Mouse (Mus musculus): Measurements from ENCODE around the gene Celf5.

Gene Celf5

GRCm38 (mm10) chr10:81418216-81419070, 64.1 kb downstream of the Celf5 start:
- CTCF ChIA-PET: interaction anchor here (0.7 kb wide), 1 partner anchor 91 kb away, joined by 3 read pairs; no protein-coding TSS in a partner anchor

GRCm38 (mm10) chr10:81417227-81418215, 65.0 kb downstream of the Celf5 start:
- CTCF ChIA-PET: interaction anchor here (0.5 to 0.7 kb wide), 3 partner anchors 8 to 451 kb away, joined by 3 to 7 read pairs (median 3); no protein-coding TSS in a partner anchor

- CTCF ChIA-PET: interaction anchor here (0.6 to 0.7 kb wide), 2 partner anchors 138 to 450 kb away, joined by 3 to 7 read pairs; no protein-coding TSS in a partner anchor
Measured at GRCm38 (mm10) chr10:81416581-81417226, 65.8 kb downstream of the Celf5 start.

- CTCF ChIA-PET: interaction anchor here (0.6 kb wide), 1 partner anchor 169 kb away, joined by 3 read pairs; no protein-coding TSS in a partner anchor
Measured at GRCm38 (mm10) chr10:81415549-81416310, 66.8 kb downstream of the Celf5 start.

GRCm38 (mm10) chr10:81415146-81415545, 67.4 kb downstream of the Celf5 start:
- CTCF ChIA-PET: interaction anchor here (0.6 kb wide), 1 partner anchor 170 kb away, joined by 3 read pairs; no protein-coding TSS in a partner anchor

- CTCF ChIA-PET: no interaction called here
Measured at GRCm38 (mm10) chr10:81414682-81415081, 67.8 kb downstream of the Celf5 start.

- CTCF ChIA-PET: interaction anchor here (1.0 kb wide), 1 partner anchor 20 kb away, joined by 5 read pairs; no protein-coding TSS in a partner anchor
Measured at GRCm38 (mm10) chr10:81413310-81414261, 68.9 kb downstream of the Celf5 start.

GRCm38 (mm10) chr10:81412586-81413309, 69.8 kb downstream of the Celf5 start:
- CTCF ChIA-PET: interaction anchor here (1.0 kb wide), 1 partner anchor 19 kb away, joined by 5 read pairs; no protein-coding TSS in a partner anchor

- CTCF ChIA-PET: interaction anchor here (0.7 kb wide), 1 partner anchor 10 kb away, joined by 3 read pairs; no protein-coding TSS in a partner anchor
Measured at GRCm38 (mm10) chr10:81411471-81412400, 70.8 kb downstream of the Celf5 start.

GRCm38 (mm10) chr10:81410981-81411380, 71.5 kb downstream of the Celf5 start:
- CTCF ChIA-PET: no interaction called here

GRCm38 (mm10) chr10:81410350-81410749, 72.2 kb downstream of the Celf5 start:
- CTCF ChIA-PET: no interaction called here

- CTCF ChIA-PET: interaction anchor here (0.6 kb wide), 1 partner anchor 13 kb away, joined by 3 read pairs; no protein-coding TSS in a partner anchor
Measured at GRCm38 (mm10) chr10:81409330-81409729, 73.2 kb downstream of the Celf5 start.

Data from spleen, embryonic (tissue).